Mouse (Mus musculus) kidney, adult 9 months (tissue): ENCODE data around the gene Stpg1.
A peak's percentile ranks its signal among the peaks of the same experiment; 100 is the strongest.

Experiments used
- DNase-seq: peaks from one replicate; pipeline ENCODE4 v3.0.0; 2022

Gene Stpg1

GRCm38 (mm10) chr4:135565400-135565799 is 70.8 kb downstream of the Stpg1 start:
- DNase-seq, result peak; percentile 39

- DNase-seq, result no peak
These were observed 72.5 kb downstream of the Stpg1 start for GRCm38 (mm10) chr4:135567042-135567441.

GRCm38 (mm10) chr4:135567484-135567883 is 72.9 kb downstream of the Stpg1 start:
- DNase-seq, result no peak

GRCm38 (mm10) chr4:135569201-135569600 is 74.6 kb downstream of the Stpg1 start:
- DNase-seq, result peak; percentile 36

- peak; percentile 39 for DNase-seq
These were observed 75.8 kb downstream of the Stpg1 start for GRCm38 (mm10) chr4:135570152-135571036.

- no peak for DNase-seq
These were observed 76.5 kb downstream of the Stpg1 start for GRCm38 (mm10) chr4:135571037-135571550.

GRCm38 (mm10) chr4:135572276-135572675 is 77.7 kb downstream of the Stpg1 start:
- no peak for DNase-seq

GRCm38 (mm10) chr4:135573251-135573808 is 78.7 kb downstream of the Stpg1 start, which contains the start of gene Grhl3:
Gene Grhl3 (minus strand): TSS chr4:135573630.
- no peak for DNase-seq

GRCm38 (mm10) chr4:135575365-135576140 is 81.0 kb downstream of the Stpg1 start:
- no peak for DNase-seq

GRCm38 (mm10) chr4:135578490-135578889 is 83.9 kb downstream of the Stpg1 start:
- no peak for DNase-seq

GRCm38 (mm10) chr4:135579695-135580094 is 85.1 kb downstream of the Stpg1 start:
- DNase-seq, result no peak

- DNase-seq, result no peak
These were observed 86.8 kb downstream of the Stpg1 start for GRCm38 (mm10) chr4:135581222-135581910.

- no peak for DNase-seq
These were observed 90.2 kb downstream of the Stpg1 start for GRCm38 (mm10) chr4:135584838-135585237.
